Mouse (Mus musculus): Measurements from ENCODE around the gene Med22.

- TF ChIP-seq MAX (IDR thresholded peaks at IDR 0.05) (no peak), CTCF (IDR thresholded peaks at IDR 0.05; ENCODE audit: control insufficient read depth, insufficient read depth, insufficient read length) (no peak), FOSL1 (IDR thresholded peaks at IDR 0.05; ENCODE audit: insufficient read depth, low read length, poor library complexity, severe bottlenecking) (no peak), MYOG (IDR thresholded peaks at IDR 0.05; ENCODE audit: control insufficient read depth, extremely low read depth, insufficient read length) (no peak), MYOD1 (IDR thresholded peaks at IDR 0.05; ENCODE audit: control insufficient read depth, insufficient read length, low read depth) (no peak)
These were observed 42.4 kb upstream of the Med22 start for GRCm38 (mm10) chr2:26952866-26953265.

Data from C2C12 (cell line).